Mouse (Mus musculus): ENCODE results near the gene Shbg. TPM values are rescaled to one million over a fixed set of nuclear protein-coding genes. Genes with fewer than 3 reads are reported as not detected.
A peak's percentile ranks its signal among the peaks of the same experiment; 100 is the strongest.

The Shbg gene
- not detected in 2 replicates for polyA plus RNA-seq (2014; fragmentation: Nextera tagmentation; extraction: Ambion mirVana)

DNA sequence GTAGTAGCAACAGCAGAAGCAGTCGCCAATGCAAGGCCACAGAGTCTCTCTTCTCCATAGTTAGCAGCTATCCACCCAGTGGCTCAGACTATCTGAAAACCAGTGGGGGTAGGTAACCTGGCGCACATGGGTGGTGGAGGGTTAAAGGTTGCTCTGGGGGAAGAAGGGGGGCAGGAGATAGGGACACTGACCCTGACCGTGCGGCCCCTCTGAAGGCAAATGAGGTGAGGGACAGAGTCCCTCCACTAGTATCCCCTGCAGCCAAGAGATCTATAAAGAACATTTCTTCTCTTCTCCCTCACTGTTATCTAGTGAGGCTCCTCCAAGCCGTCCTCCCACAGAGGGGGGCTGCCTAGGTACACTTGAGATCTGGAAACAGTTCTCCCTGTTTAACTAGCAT lies at the start of gene Shbg:
Gene Shbg (minus strand): TSS at position 101 of the 400 bp plus-strand sequence.
- Histone ChIP-seq H3K9me3 (ENCODE audit: control insufficient read depth, low read length) (no peaks in the 10 kb centered on the region), H3K36me3 (ENCODE audit: control insufficient read depth, insufficient read depth, low read length) (no peaks in the 10 kb centered on the region), H3K9ac (ENCODE audit: low read depth, low read length) (no peak within 1 kb of the TSS), H3K27me3 (ENCODE audit: control insufficient read depth, insufficient read depth, low read length) (no peaks in the 10 kb centered on the region), H3K27ac (ENCODE audit: low read depth, low read length) (no peak within 1 kb of the TSS), H3K4me1 (ENCODE audit: control insufficient read depth, insufficient read depth, low read length) (peaks cover 4% of the 10 kb centered on the region; the same call in 1 of the 2 replicates), H3K4me3 (ENCODE audit: low read length) (no peak within 1 kb of the TSS), H3K4me2 (replicated peaks; ENCODE audit: low read depth, low read length) (no peak within 1 kb of the TSS)
- ATAC-seq (ENCODE audit: low FRiP score, low TSS enrichment): no peak
- 76% methylated on average over 5 of the region's 5 CpGs for WGBS

DNA sequence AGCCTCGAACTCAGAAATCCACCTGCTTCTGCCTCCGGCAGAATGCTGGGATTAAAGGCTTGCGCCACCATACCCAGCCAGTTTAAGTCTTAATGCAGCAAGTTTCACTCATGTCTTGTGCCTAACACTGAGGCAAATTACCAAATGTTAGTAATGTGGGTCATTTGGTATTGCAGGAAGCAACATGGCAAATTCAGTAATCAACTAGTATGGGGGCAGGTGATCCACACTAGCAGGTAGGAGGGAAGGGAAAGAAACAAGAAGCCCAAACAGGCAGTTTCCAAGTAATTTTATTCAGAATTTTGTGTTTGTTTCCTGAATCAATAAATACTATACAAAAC lies 48.9 kb upstream of the Shbg start:
- no peak for ATAC-seq (ENCODE audit: low FRiP score, low TSS enrichment)
- Histone ChIP-seq H3K4me1 (ENCODE audit: control insufficient read depth, insufficient read depth, low read length) (peaks cover 10% of the 10 kb centered on the region; the same call in 1 of the 2 replicates), H3K36me3 (ENCODE audit: control insufficient read depth, insufficient read depth, low read length) (peaks cover 65% of the 10 kb centered on the region)

DNA sequence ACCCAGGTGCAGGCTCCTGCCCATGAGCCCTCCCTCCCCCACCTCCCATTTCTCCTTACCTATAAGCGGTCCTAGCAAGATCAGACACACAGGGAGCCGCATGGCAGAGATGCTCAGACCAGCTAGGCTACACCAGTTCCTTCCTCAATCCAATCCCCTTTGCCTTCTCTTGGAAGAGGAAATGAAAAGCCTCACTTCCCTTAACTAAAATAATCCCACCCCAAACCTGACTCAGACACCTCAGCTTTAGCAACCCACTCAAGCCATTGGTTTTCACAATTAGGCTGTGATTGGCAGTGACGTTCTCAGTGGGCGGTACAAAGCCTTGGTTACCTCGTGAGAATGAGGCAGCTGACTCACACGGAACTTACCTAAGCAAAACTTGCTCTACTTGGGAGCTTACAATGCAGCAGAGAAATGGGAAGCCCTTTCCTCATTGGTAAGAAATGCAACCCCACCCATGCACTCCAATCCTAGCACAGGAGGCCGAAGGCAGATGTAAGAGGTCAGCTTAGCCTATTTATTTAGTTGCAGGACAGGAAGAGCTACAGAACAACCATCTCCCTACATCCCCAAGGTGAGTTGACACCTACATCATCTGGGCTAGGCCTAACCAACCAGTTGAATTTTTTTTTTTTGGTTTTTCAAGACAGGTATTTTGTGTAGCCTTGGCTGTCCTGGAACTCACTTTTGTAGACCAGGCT lies 48.4 kb upstream of the Shbg start, which contains the start of gene Cd68:
Gene Cd68 (minus strand): TSS at position 193 of the 704 bp plus-strand sequence.
- Histone ChIP-seq H3K4me3 (ENCODE audit: low read length) (no peak within 1 kb of the TSS), H3K9ac (ENCODE audit: low read depth, low read length) (no peak within 1 kb of the TSS; the same call in 1 of the 2 replicates), H3K4me1 (ENCODE audit: control insufficient read depth, insufficient read depth, low read length) (peaks cover 10% of the 10 kb centered on the region; the same call in 1 of the 2 replicates), H3K27me3 (ENCODE audit: control insufficient read depth, insufficient read depth, low read length) (no peaks in the 10 kb centered on the region), H3K27ac (ENCODE audit: low read depth, low read length) (no peak within 1 kb of the TSS; the same call in 1 of the 2 replicates), H3K9me3 (ENCODE audit: control insufficient read depth, low read length) (no peaks in the 10 kb centered on the region), H3K36me3 (ENCODE audit: control insufficient read depth, insufficient read depth, low read length) (peaks cover 65% of the 10 kb centered on the region), H3K4me2 (replicated peaks; ENCODE audit: low read depth, low read length) (no peak within 1 kb of the TSS)
- ATAC-seq (ENCODE audit: low FRiP score, low TSS enrichment): no peak
- WGBS: 40% methylated on average over 7 of the region's 7 CpGs

More for the DNA sequence above, 48.9 kb upstream of the Shbg start:
- H3K4me3 ChIP-seq (ENCODE audit: low read length): no peak overlapping the region
- H3K27me3 ChIP-seq (ENCODE audit: control insufficient read depth, insufficient read depth, low read length): no peaks in the 10 kb centered on the region
- H3K4me2 ChIP-seq (replicated peaks; ENCODE audit: low read depth, low read length): no peak overlapping the region
- 89% methylated on average over 3 of the region's 3 CpGs for WGBS
- H3K9ac ChIP-seq (ENCODE audit: low read depth, low read length): no peak overlapping the region
- H3K27ac ChIP-seq (ENCODE audit: low read depth, low read length): no peak overlapping the region
- no peaks in the 10 kb centered on the region for H3K9me3 ChIP-seq (ENCODE audit: control insufficient read depth, low read length)

DNA sequence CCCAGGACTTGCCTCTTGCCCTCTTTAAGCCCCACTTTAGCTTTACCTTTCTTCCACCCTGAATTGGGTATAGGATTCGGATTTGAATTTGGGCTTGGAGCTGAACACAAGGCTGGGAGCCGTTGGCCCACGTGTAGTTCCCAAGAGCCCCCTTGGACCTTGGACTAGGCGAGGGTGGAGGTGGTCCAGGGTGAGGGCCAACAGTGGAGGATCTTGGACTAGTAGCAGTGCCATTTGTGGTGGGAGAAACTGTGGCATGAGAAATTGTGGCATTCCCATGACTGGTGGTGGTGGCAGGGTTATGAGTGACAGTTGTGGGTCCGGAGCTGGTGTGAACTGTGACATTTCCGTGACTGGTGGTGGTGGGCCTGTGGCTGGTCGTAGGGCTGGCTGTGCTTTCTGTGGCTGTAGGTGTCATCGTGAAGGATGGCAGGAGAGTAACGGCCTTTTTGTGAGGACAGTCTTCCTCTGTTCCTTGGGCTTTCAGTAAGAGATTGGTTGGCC lies 47.8 kb upstream of the Shbg start:
- Histone ChIP-seq H3K36me3 (ENCODE audit: control insufficient read depth, insufficient read depth, low read length) (peaks cover 62% of the 10 kb centered on the region), H3K4me3 (ENCODE audit: low read length) (no peak overlapping the region), H3K27ac (ENCODE audit: low read depth, low read length) (no peak overlapping the region; the same call in 1 of the 2 replicates), H3K4me2 (replicated peaks; ENCODE audit: low read depth, low read length) (no peak overlapping the region), H3K4me1 (ENCODE audit: control insufficient read depth, insufficient read depth, low read length) (peaks cover 10% of the 10 kb centered on the region; the same call in 1 of the 2 replicates), H3K9me3 (ENCODE audit: control insufficient read depth, low read length) (no peaks in the 10 kb centered on the region), H3K9ac (ENCODE audit: low read depth, low read length) (no peak overlapping the region), H3K27me3 (ENCODE audit: control insufficient read depth, insufficient read depth, low read length) (no peaks in the 10 kb centered on the region)
- no peak for ATAC-seq (ENCODE audit: low FRiP score, low TSS enrichment)
- WGBS: 75% methylated on average over 9 of the region's 9 CpGs

DNA sequence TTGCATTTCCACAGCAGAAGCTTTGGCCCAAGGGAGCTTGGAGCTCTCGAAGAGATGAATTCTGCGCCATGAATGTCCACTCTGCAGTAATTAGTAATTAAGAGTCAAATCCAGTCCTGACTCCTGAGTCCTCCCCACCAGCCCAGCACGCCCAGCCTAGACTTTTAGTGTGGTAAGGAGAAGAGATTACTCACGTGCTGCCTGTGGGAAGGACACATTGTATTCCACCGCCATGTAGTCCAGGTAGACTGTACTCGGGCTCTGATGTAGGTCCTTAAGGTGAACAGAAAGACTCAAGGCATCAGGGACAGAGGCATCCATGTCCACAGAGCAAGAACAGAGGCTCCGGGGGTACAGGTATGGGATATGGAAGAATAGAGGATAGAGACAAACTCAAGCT lies 47.1 kb upstream of the Shbg start:
- Histone ChIP-seq H3K27ac (ENCODE audit: low read depth, low read length) (no peak overlapping the region), H3K36me3 (ENCODE audit: control insufficient read depth, insufficient read depth, low read length) (peaks cover 55% of the 10 kb centered on the region), H3K4me3 (ENCODE audit: low read length) (no peak overlapping the region), H3K4me2 (replicated peaks; ENCODE audit: low read depth, low read length) (no peak overlapping the region), H3K27me3 (ENCODE audit: control insufficient read depth, insufficient read depth, low read length) (no peaks in the 10 kb centered on the region), H3K4me1 (ENCODE audit: control insufficient read depth, insufficient read depth, low read length) (peaks cover 8% of the 10 kb centered on the region; the same call in 1 of the 2 replicates), H3K9ac (ENCODE audit: low read depth, low read length) (no peak overlapping the region; the same call in 1 of the 2 replicates), H3K9me3 (ENCODE audit: control insufficient read depth, low read length) (no peaks in the 10 kb centered on the region)
- ATAC-seq (ENCODE audit: low FRiP score, low TSS enrichment): no peak
- WGBS: 93% methylated on average over 7 of the region's 7 CpGs

DNA sequence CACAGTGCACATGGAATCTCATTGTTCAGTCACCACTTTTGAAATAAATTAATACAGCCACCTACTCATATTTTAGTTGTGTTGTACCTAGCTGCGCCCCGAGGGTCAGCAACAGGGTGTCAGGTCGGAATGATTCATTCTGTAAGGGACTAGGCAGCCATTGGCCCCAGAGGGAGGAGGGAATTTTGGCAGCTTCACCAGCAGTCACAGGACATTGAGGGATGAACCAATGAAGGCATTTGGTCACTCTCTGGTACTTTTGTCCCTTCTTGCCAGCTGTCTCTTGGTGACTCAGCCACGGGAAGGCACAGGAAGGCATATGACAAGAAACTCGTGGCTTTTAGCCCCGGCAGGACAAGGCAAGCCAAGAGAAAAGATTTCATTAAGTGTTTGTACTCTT lies 46.1 kb upstream of the Shbg start:
- no peak for ATAC-seq (ENCODE audit: low FRiP score, low TSS enrichment)
- Histone ChIP-seq H3K27ac (ENCODE audit: low read depth, low read length) (no peak overlapping the region), H3K9ac (ENCODE audit: low read depth, low read length) (no peak overlapping the region), H3K9me3 (ENCODE audit: control insufficient read depth, low read length) (no peaks in the 10 kb centered on the region), H3K36me3 (ENCODE audit: control insufficient read depth, insufficient read depth, low read length) (peaks cover 50% of the 10 kb centered on the region), H3K4me2 (replicated peaks; ENCODE audit: low read depth, low read length) (no peak overlapping the region), H3K4me3 (ENCODE audit: low read length) (no peak overlapping the region), H3K27me3 (ENCODE audit: control insufficient read depth, insufficient read depth, low read length) (no peaks in the 10 kb centered on the region), H3K4me1 (ENCODE audit: control insufficient read depth, insufficient read depth, low read length) (peaks cover 5% of the 10 kb centered on the region; the same call in 1 of the 2 replicates)
- WGBS: 83% methylated on average over 6 of the region's 6 CpGs

DNA sequence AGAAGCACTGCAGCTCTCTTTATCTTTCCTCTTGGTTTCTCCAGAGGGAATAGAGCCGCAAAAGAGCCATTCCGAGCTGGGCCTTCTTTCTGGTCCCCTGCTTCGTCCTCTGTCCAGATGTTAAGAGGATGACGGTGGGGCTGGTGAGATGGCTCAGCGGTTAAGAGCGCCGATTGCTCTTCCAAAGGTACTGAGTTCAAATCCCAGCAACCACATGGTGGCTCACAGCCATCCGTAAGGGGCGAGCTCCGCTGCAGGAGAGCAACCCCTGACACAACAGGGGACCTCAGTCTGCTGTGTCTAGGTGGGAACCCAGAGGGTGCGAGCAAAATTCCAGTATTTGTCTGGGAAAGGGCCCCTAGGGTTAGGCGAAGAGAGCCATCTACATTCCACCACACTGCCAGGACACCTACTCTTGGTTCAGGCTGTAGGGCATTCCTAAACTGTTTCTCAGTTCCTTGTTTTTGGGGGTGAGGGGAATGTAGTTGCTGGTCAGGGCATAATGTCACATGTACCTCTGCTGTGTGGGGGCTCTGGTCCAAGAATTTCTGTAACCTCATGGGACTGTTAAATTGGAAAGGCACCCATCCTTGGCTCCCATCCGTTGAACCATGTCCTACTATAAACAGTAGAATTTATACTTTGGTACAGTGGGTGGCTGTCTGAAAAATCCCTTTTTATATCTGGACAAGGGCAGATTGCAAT lies 45.4 kb upstream of the Shbg start:
- Histone ChIP-seq H3K4me1 (ENCODE audit: control insufficient read depth, insufficient read depth, low read length) (peaks cover 5% of the 10 kb centered on the region; the same call in 1 of the 2 replicates), H3K9me3 (ENCODE audit: control insufficient read depth, low read length) (no peaks in the 10 kb centered on the region), H3K9ac (ENCODE audit: low read depth, low read length) (peak overlapping the region; percentile 68; the same call in 1 of the 2 replicates), H3K27me3 (ENCODE audit: control insufficient read depth, insufficient read depth, low read length) (no peaks in the 10 kb centered on the region), H3K4me2 (replicated peaks; ENCODE audit: low read depth, low read length) (peak overlapping the region; percentile 54), H3K27ac (ENCODE audit: low read depth, low read length) (peak overlapping the region; percentile 99), H3K4me3 (ENCODE audit: low read length) (peak overlapping the region; percentile 56), H3K36me3 (ENCODE audit: control insufficient read depth, insufficient read depth, low read length) (peaks cover 50% of the 10 kb centered on the region)
- 69% methylated on average over 13 of the region's 13 CpGs for WGBS
- peak; percentile 3; the same call in 1 of the 2 replicates for ATAC-seq (ENCODE audit: low FRiP score, low TSS enrichment)

DNA sequence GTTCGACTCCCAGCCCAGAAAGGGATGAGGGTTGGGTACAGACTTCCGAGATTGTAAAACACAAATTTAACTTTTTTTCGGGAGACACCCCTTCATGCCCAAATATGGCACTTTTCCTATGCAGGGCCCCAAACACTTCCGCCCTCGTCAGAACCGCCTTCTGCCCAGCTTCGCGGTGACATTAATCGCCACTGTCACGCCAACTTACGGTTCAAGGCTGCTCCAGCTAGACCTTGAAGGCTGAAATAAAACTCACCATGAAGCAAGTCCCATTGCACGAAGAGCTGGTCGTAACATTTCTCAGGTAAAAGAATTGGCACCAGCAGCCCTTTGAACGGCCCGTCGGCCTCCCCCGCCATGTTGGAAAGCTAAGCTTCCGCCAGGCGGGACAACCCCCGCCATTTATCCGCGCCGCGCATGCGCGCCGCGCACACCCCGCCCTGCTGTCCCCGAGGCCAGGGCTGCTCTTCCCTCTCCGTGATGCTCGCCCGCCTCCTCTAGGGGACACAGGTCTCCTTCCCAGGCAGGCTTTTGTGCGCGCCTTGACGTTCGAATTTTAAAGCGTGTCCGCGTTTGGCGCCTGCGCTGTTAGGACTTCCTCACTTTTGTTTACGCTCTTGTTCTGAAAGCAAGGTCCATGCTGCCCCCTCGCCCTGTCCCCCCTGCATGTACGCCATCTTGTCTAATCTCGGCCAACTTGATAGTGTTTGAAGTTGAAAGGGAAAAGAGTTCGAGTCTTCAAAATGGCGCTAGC lies 44.7 kb upstream of the Shbg start, which contains the start of gene Mpdu1:
Gene Mpdu1 (minus strand): TSS at position 430 of the 754 bp plus-strand sequence.
- H3K27me3 ChIP-seq (ENCODE audit: control insufficient read depth, insufficient read depth, low read length): no peaks in the 10 kb centered on the region
- peak within 1 kb of the TSS; percentile 68 for H3K9ac ChIP-seq (ENCODE audit: low read depth, low read length)
- peak within 1 kb of the TSS; percentile 99 for H3K27ac ChIP-seq (ENCODE audit: low read depth, low read length)
- peak; percentile 96 for ATAC-seq (ENCODE audit: low FRiP score, low TSS enrichment)
- peaks cover 5% of the 10 kb centered on the region; the same call in 1 of the 2 replicates for H3K4me1 ChIP-seq (ENCODE audit: control insufficient read depth, insufficient read depth, low read length)
- H3K9me3 ChIP-seq (ENCODE audit: control insufficient read depth, low read length): no peaks in the 10 kb centered on the region
- peaks cover 50% of the 10 kb centered on the region for H3K36me3 ChIP-seq (ENCODE audit: control insufficient read depth, insufficient read depth, low read length)
- H3K4me2 ChIP-seq (replicated peaks; ENCODE audit: low read depth, low read length): peak within 1 kb of the TSS; percentile 54
- peak within 1 kb of the TSS; percentile 56 for H3K4me3 ChIP-seq (ENCODE audit: low read length)
- under 1% methylated on average over 48 of the region's 48 CpGs for WGBS
